Mouse (Mus musculus) MEL (cell line): ENCODE results near the gene Gdf7.

ENCODE experiments used
- CTCF ChIP-seq, 3 experiments: IDR thresholded peaks in 2 of 3; conservative IDR thresholded peaks in 1 of 3; 2 replicates each; pipeline ENCODE4 v1.5.1; 2011 to 2012; ENCODE audit warnings: low read length in 3 of 3, low read depth in 2 of 3, mild to moderate bottlenecking in 2 of 3, improper control_type of control experiment in 1 of 3, inconsistent platforms in 1 of 3, mixed read lengths in 1 of 3, moderate library complexity in 1 of 3; ENCODE audit not compliant: control insufficient read depth in 1 of 3, insufficient read depth in 1 of 3, poor library complexity in 1 of 3, severe bottlenecking in 1 of 3
- GATA1 ChIP-seq: IDR thresholded peaks from 2 replicates; pipeline ENCODE4 v1.6.1; 2011; ENCODE audit warnings: low read depth, low read length, improper control_type of control experiment
- POLR2A ChIP-seq, 2 experiments: IDR thresholded peaks; 2 replicates each; pipeline ENCODE4 v1.6.1; 2011 to 2012; ENCODE audit warnings: low read length in 2 of 2, mild to moderate bottlenecking in 2 of 2, control low read depth in 1 of 2, improper control_type of control experiment in 1 of 2, low read depth in 1 of 2, moderate library complexity in 1 of 2; ENCODE audit not compliant: control insufficient read depth in 1 of 2, insufficient read depth in 1 of 2, poor library complexity in 1 of 2
- ZNF384 ChIP-seq: IDR thresholded peaks from 2 replicates; pipeline ENCODE4 v1.6.1; 2012; ENCODE audit warnings: low read depth, mild to moderate bottlenecking, inconsistent platforms, low read length, improper control_type of control experiment

GRCm38 (mm10) chr12:8275424-8275823 is 26.3 kb downstream of the Gdf7 start:
- TF ChIP-seq CTCF (IDR thresholded peaks at IDR 0.05 in 2 of 3, conservative IDR thresholded peaks at IDR 0.05 in 1 of 3; ENCODE audit: control insufficient read depth in 1 of 3, insufficient read depth in 1 of 3, low read depth in 2 of 3, low read length in 3 of 3, poor library complexity in 1 of 3, severe bottlenecking in 1 of 3) = no peak
- no peak for TF ChIP-seq POLR2A (IDR thresholded peaks at IDR 0.05; ENCODE audit: control insufficient read depth in 1 of 2, insufficient read depth in 1 of 2, low read depth in 1 of 2, low read length in 2 of 2, poor library complexity in 1 of 2)
- no peak for TF ChIP-seq GATA1
- TF ChIP-seq ZNF384 = no peak
